Mouse (Mus musculus): ENCODE measurements around the gene Memo1.
"Not testable (repeated sequence)": the region's sequence is repeated elsewhere in the genome, so short reads cannot be mapped to it uniquely, and the experiment has no call there.

Memo1 gene

GRCm38 (mm10) chr17:74242788-74243187 lies 52.5 kb downstream of the Memo1 start:
- no peak for DNase-seq

- DNase-seq: no peak
These were observed 55.0 kb downstream of the Memo1 start for GRCm38 (mm10) chr17:74240322-74240721.

- no peak for DNase-seq
These were observed 67.1 kb downstream of the Memo1 start for GRCm38 (mm10) chr17:74228131-74228759.

GRCm38 (mm10) chr17:74217304-74217703 lies 78.0 kb downstream of the Memo1 start:
- no peak for DNase-seq

- not testable (repeated sequence) for DNase-seq
These were observed 82.3 kb downstream of the Memo1 start for GRCm38 (mm10) chr17:74212831-74213524.

- no peak for DNase-seq
These were observed 86.0 kb downstream of the Memo1 start for GRCm38 (mm10) chr17:74209143-74209908.

- DNase-seq: no peak
These were observed 99.4 kb downstream of the Memo1 start for GRCm38 (mm10) chr17:74195943-74196342.

- peak; percentile 35 for DNase-seq
These were observed 100.6 kb downstream of the Memo1 start for GRCm38 (mm10) chr17:74194755-74195154.

- DNase-seq: no peak
These were observed 101.9 kb downstream of the Memo1 start for GRCm38 (mm10) chr17:74193463-74193862.

- DNase-seq: no peak
These were observed 103.9 kb downstream of the Memo1 start for GRCm38 (mm10) chr17:74191446-74191845.

GRCm38 (mm10) chr17:74186197-74186596 lies 109.1 kb downstream of the Memo1 start:
- no peak for DNase-seq

- no peak for DNase-seq
These were observed 110.6 kb downstream of the Memo1 start for GRCm38 (mm10) chr17:74184739-74185138.

GRCm38 (mm10) chr17:74180889-74181288 lies 114.4 kb downstream of the Memo1 start:
- DNase-seq: no peak

GRCm38 (mm10) chr17:74179640-74180039 lies 115.7 kb downstream of the Memo1 start:
- not testable (repeated sequence) for DNase-seq

GRCm38 (mm10) chr17:74173726-74174125 lies 121.6 kb downstream of the Memo1 start:
- DNase-seq: no peak

GRCm38 (mm10) chr17:74172834-74173233 lies 122.5 kb downstream of the Memo1 start:
- DNase-seq: no peak

GRCm38 (mm10) chr17:74159443-74159894 lies 135.9 kb downstream of the Memo1 start:
- peak; percentile 67 for DNase-seq

GRCm38 (mm10) chr17:74158161-74158560 lies 137.2 kb downstream of the Memo1 start:
- DNase-seq: no peak

All from kidney, adult 18-20 months (tissue).